Mouse (Mus musculus): ENCODE data around the gene Kcnk7. TPM values are rescaled to one million over a fixed set of nuclear protein-coding genes. Genes with fewer than 3 reads are reported as not detected.

Kcnk7 gene
- total RNA-seq, 2 experiments from 2014 or later: 0.19 TPM; not detected in 1

- ATAC-seq (replicated peaks; ENCODE audit: low FRiP score, low TSS enrichment, poor library complexity, severe bottlenecking): no peak
These were observed 15.1 kb upstream of the Kcnk7 start for GRCm38 (mm10) chr19:5689088-5689428.

GRCm38 (mm10) chr19:5689565-5690342 lies 14.4 kb upstream of the Kcnk7 start:
- ATAC-seq (replicated peaks; ENCODE audit: low FRiP score, low TSS enrichment, poor library complexity, severe bottlenecking): peak; percentile 71

GRCm38 (mm10) chr19:5690343-5690735 lies 13.8 kb upstream of the Kcnk7 start:
- no peak for ATAC-seq (replicated peaks; ENCODE audit: low FRiP score, low TSS enrichment, poor library complexity, severe bottlenecking)

GRCm38 (mm10) chr19:5691601-5692000 lies 12.6 kb upstream of the Kcnk7 start:
- no peak for ATAC-seq (replicated peaks; ENCODE audit: low FRiP score, low TSS enrichment, poor library complexity, severe bottlenecking)

- no peak for ATAC-seq (replicated peaks; ENCODE audit: low FRiP score, low TSS enrichment, poor library complexity, severe bottlenecking)
These were observed 11.9 kb upstream of the Kcnk7 start for GRCm38 (mm10) chr19:5692086-5692912.

GRCm38 (mm10) chr19:5692913-5693396 lies 11.2 kb upstream of the Kcnk7 start:
- no peak for ATAC-seq (replicated peaks; ENCODE audit: low FRiP score, low TSS enrichment, poor library complexity, severe bottlenecking)

- no peak for ATAC-seq (replicated peaks; ENCODE audit: low FRiP score, low TSS enrichment, poor library complexity, severe bottlenecking)
These were observed 10.4 kb upstream of the Kcnk7 start for GRCm38 (mm10) chr19:5693801-5694200.

GRCm38 (mm10) chr19:5695849-5696462 lies 8.2 kb upstream of the Kcnk7 start:
- no peak for ATAC-seq (replicated peaks; ENCODE audit: low FRiP score, low TSS enrichment, poor library complexity, severe bottlenecking)

- ATAC-seq (replicated peaks; ENCODE audit: low FRiP score, low TSS enrichment, poor library complexity, severe bottlenecking): peak; percentile 79
These were observed 819 bp downstream of the Kcnk7 start for GRCm38 (mm10) chr19:5704801-5705571.

GRCm38 (mm10) chr19:5710068-5710467 lies 5.9 kb downstream of the Kcnk7 start:
- ATAC-seq (replicated peaks; ENCODE audit: low FRiP score, low TSS enrichment, poor library complexity, severe bottlenecking): no peak

GRCm38 (mm10) chr19:5710581-5710980 lies 6.4 kb downstream of the Kcnk7 start:
- no peak for ATAC-seq (replicated peaks; ENCODE audit: low FRiP score, low TSS enrichment, poor library complexity, severe bottlenecking)

GRCm38 (mm10) chr19:5711218-5711617 lies 7.1 kb downstream of the Kcnk7 start:
- no peak for ATAC-seq (replicated peaks; ENCODE audit: low FRiP score, low TSS enrichment, poor library complexity, severe bottlenecking)

GRCm38 (mm10) chr19:5711907-5712460 lies 7.8 kb downstream of the Kcnk7 start:
- no peak for ATAC-seq (replicated peaks; ENCODE audit: low FRiP score, low TSS enrichment, poor library complexity, severe bottlenecking)

- no peak for ATAC-seq (replicated peaks; ENCODE audit: low FRiP score, low TSS enrichment, poor library complexity, severe bottlenecking)
These were observed 9.1 kb downstream of the Kcnk7 start for GRCm38 (mm10) chr19:5713255-5713654.

GRCm38 (mm10) chr19:5713730-5714129 lies 9.6 kb downstream of the Kcnk7 start:
- peak; percentile 81 for ATAC-seq (replicated peaks; ENCODE audit: low FRiP score, low TSS enrichment, poor library complexity, severe bottlenecking)

- ATAC-seq (replicated peaks; ENCODE audit: low FRiP score, low TSS enrichment, poor library complexity, severe bottlenecking): peak; percentile 66
These were observed 11.9 kb downstream of the Kcnk7 start for GRCm38 (mm10) chr19:5715793-5716688.

GRCm38 (mm10) chr19:5716955-5717354 lies 12.8 kb downstream of the Kcnk7 start:
- no peak for ATAC-seq (replicated peaks; ENCODE audit: low FRiP score, low TSS enrichment, poor library complexity, severe bottlenecking)

- no peak for ATAC-seq (replicated peaks; ENCODE audit: low FRiP score, low TSS enrichment, poor library complexity, severe bottlenecking)
These were observed 17.1 kb downstream of the Kcnk7 start for GRCm38 (mm10) chr19:5721233-5721632.

Data from megakaryocyte-erythroid progenitor cell, adult 5-6 weeks (primary cell).